Mouse (Mus musculus) limb, embryonic 12.5 days (tissue): ENCODE measurements around the gene Gm21748. TPM values are rescaled to one million over a fixed set of nuclear protein-coding genes. Genes with fewer than 3 reads are reported as not detected.
"Not testable (repeated sequence)": the region's sequence is repeated elsewhere in the genome, so short reads cannot be mapped to it uniquely, and the experiment has no call there.

Experiments used
- ATAC-seq: fragments of 200-750 bp; cut with Nextera tagmentation; 2 replicates; pipeline ENCODE4 v1.8.0; 2017; ENCODE audit warnings: low read depth, moderate TSS enrichment; ENCODE audit not compliant: insufficient number of reproducible peaks, insufficient read depth, low FRiP score, low TSS enrichment
- H3K27ac ChIP-seq: fragments of 300-500 bp; sonication (generic); 2 replicates; pipeline ENCODE4 v1.5.1; 2016; ENCODE audit warnings: mild to moderate bottlenecking, moderate library complexity
- H3K27me3 ChIP-seq: fragments of 300-500 bp; sonication (generic); 2 replicates; pipeline ENCODE4 v1.6.1; 2016; ENCODE audit warnings: mild to moderate bottlenecking, moderate library complexity
- H3K36me3 ChIP-seq: fragments of 300-500 bp; sonication (generic); 2 replicates; pipeline ENCODE4 v1.6.1; 2016; ENCODE audit warnings: mild to moderate bottlenecking, moderate library complexity
- H3K4me1 ChIP-seq: fragments of 300-500 bp; sonication (generic); replicated peaks from 2 replicates; pipeline ENCODE4 v1.6.1; 2016
- H3K4me2 ChIP-seq: fragments of 300-500 bp; sonication (generic); 2 replicates; pipeline ENCODE4 v1.6.1; 2016; ENCODE audit warnings: mild to moderate bottlenecking, moderate library complexity
- H3K4me3 ChIP-seq: fragments of 300-500 bp; sonication (generic); replicated peaks from 2 replicates; pipeline ENCODE4 v1.5.1; 2016; ENCODE audit warnings: mild to moderate bottlenecking
- H3K9ac ChIP-seq: fragments of 300-500 bp; sonication (generic); replicated peaks from 2 replicates; pipeline ENCODE4 v1.6.1; 2016; ENCODE audit warnings: mild to moderate bottlenecking, moderate library complexity
- H3K9me3 ChIP-seq: fragments of 300-500 bp; sonication (generic); 2 replicates; pipeline ENCODE4 v1.6.1; 2016; ENCODE audit warnings: mild to moderate bottlenecking, moderate library complexity
- WGBS: fragments of 180-500 bp; shearing (Covaris S2); methylation state at CpG from one replicate; pipeline ENCODE4 v1.1.7; 2016; 5-methylcytosine and 5-hydroxymethylcytosine counted together
- polyA plus RNA-seq: library from polyadenylated mRNA; unstranded; fragments of >200 nt; fragmentation: Nextera tagmentation; extraction: Ambion mirVana; gene quantifications from 2 replicates; pipeline ENCODE4 v1.2.1, GENCODE M21; 2016

Gm21748 gene
- polyA plus RNA-seq = not detected in 2 replicates

DNA sequence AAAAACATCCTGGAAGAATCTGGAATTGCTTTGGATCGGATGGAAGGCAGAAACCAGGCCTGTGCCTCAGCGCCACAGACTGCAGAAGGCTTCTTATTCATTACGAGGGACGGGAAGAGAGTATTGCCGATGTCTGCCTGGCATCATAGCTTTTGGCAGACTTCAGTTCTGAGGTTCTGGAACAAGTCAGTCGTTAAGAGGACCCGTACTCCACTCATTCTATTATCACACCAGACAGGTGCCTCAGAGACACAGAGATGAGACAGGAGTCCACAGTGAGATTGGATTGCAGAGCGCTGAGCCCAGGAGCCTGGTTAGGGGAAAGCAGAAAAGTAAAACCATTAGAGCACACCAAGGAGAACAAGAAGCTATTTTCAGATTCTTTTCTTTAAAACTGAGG is at the start of gene Gm21748:
Gene Gm21748 (minus strand): TSS at position 101 of the 400 bp plus-strand sequence.
- ATAC-seq, H3K4me3 ChIP-seq, H3K27ac ChIP-seq, H3K4me1 ChIP-seq, H3K9ac ChIP-seq, H3K27me3 ChIP-seq, H3K36me3 ChIP-seq, H3K4me2 ChIP-seq, H3K9me3 ChIP-seq: not testable (repeated sequence)
- no CpG with 5 or more reads among the region's 8 CpGs for WGBS

Other genes starting within 250 kb of the Gm21748 start
- not detected in 2 replicates for gene Gm21860, start 84.4 kb downstream of the Gm21748 start, polyA plus RNA-seq
- not detected in 2 replicates for gene Gm47283, start 54.4 kb downstream of the Gm21748 start, polyA plus RNA-seq